Mouse (Mus musculus) liver, adult 2 months (tissue): Measurements from ENCODE around the gene Zfp654.

Experiments used
- CTCF ChIP-seq: fragments of 200-500 bp; IDR thresholded peaks from 2 replicates; pipeline ENCODE4 v1.5.1; 2011; ENCODE audit warnings: low read depth, low read length, control low read depth
- POLR2A ChIP-seq: fragments of 200-500 bp; IDR thresholded peaks from 2 replicates; pipeline ENCODE4 v1.6.1; 2011; ENCODE audit warnings: low read length, control low read depth; ENCODE audit not compliant: insufficient read depth; ENCODE audit errors: extremely low read depth

GRCm38 (mm10) chr16:64745089-64745488 is 106.4 kb downstream of the Zfp654 start:
- TF ChIP-seq CTCF: no peak
- TF ChIP-seq POLR2A: no peak
